Mouse (Mus musculus) forebrain, postnatal 0 days (tissue): ENCODE results near the gene Gbgt1. TPM values are rescaled to one million over a fixed set of nuclear protein-coding genes. Genes with fewer than 3 reads are reported as not detected.

Experiments used
- ATAC-seq: fragments of 200-750 bp; cut with Nextera tagmentation; 2 replicates; pipeline ENCODE4 v1.8.0; 2017; ENCODE audit warnings: mild to moderate bottlenecking, moderate library complexity
- DNase-seq: peaks from one replicate; pipeline ENCODE4 v3.0.0-alpha.2; 2015
- H3K27ac ChIP-seq: fragments of 300-500 bp; sonication (generic); 2 replicates; pipeline ENCODE4 v1.5.1; 2014; ENCODE audit warnings: low read depth, mild to moderate bottlenecking, antibody characterized with exemption, low read length, moderate library complexity, mixed read lengths
- H3K27me3 ChIP-seq: fragments of 300-500 bp; sonication (generic); 2 replicates; pipeline ENCODE4 v1.6.1; 2014; ENCODE audit warnings: mild to moderate bottlenecking, low read length, mixed read lengths; ENCODE audit not compliant: insufficient read depth
- H3K36me3 ChIP-seq: fragments of 300-500 bp; sonication (generic); 2 replicates; pipeline ENCODE4 v1.6.1; 2014; ENCODE audit warnings: mild to moderate bottlenecking, moderate library complexity; ENCODE audit not compliant: insufficient read depth
- H3K4me1 ChIP-seq: fragments of 300-500 bp; sonication (generic); 2 replicates; pipeline ENCODE4 v1.6.1; 2014; ENCODE audit warnings: antibody characterized with exemption; ENCODE audit not compliant: insufficient read depth
- H3K4me2 ChIP-seq: fragments of 300-500 bp; sonication (generic); 2 replicates; pipeline ENCODE4 v1.6.1; 2014; ENCODE audit warnings: low read depth, mild to moderate bottlenecking, moderate library complexity
- H3K4me3 ChIP-seq: fragments of 300-500 bp; sonication (generic); 2 replicates; pipeline ENCODE4 v1.5.1; 2014; ENCODE audit warnings: low read depth, low read length, mixed read lengths
- H3K9ac ChIP-seq: fragments of 300-500 bp; sonication (generic); 2 replicates; pipeline ENCODE4 v1.6.1; 2014; ENCODE audit warnings: mild to moderate bottlenecking
- H3K9me3 ChIP-seq: fragments of 300-500 bp; sonication (generic); 2 replicates; pipeline ENCODE4 v1.6.1; 2016; ENCODE audit warnings: low read length
- CTCF ChIP-seq: sonication (generic); IDR thresholded peaks from 2 replicates; pipeline ENCODE4 v1.5.1; 2016; ENCODE audit warnings: antibody characterized with exemption, control low read depth, low read depth
- WGBS: fragments of 180-500 bp; shearing (Covaris S2); extraction: QIAGEN DNeasy Blood & Tissue Kit; methylation state at CpG from one replicate; pipeline ENCODE4 v1.1.7; 2014; 5-methylcytosine and 5-hydroxymethylcytosine counted together
- polyA plus RNA-seq: library from polyadenylated mRNA; unstranded; fragments of >200 nt; fragmentation: Nextera tagmentation; extraction: Ambion mirVana; gene quantifications from 2 replicates; pipeline ENCODE4 v1.2.1, GENCODE M21; 2015
- total RNA-seq: library from RNA; depleted of rRNA; stranded (reverse); fragments of >200 nt; gene quantifications from 2 replicates; pipeline ENCODE4 v1.2.3, GENCODE M21; 2014

Gbgt1 gene
- total and polyA plus RNA-seq, 2 experiments from 2014 or later: 0.54 to 4.9 TPM

DNA sequence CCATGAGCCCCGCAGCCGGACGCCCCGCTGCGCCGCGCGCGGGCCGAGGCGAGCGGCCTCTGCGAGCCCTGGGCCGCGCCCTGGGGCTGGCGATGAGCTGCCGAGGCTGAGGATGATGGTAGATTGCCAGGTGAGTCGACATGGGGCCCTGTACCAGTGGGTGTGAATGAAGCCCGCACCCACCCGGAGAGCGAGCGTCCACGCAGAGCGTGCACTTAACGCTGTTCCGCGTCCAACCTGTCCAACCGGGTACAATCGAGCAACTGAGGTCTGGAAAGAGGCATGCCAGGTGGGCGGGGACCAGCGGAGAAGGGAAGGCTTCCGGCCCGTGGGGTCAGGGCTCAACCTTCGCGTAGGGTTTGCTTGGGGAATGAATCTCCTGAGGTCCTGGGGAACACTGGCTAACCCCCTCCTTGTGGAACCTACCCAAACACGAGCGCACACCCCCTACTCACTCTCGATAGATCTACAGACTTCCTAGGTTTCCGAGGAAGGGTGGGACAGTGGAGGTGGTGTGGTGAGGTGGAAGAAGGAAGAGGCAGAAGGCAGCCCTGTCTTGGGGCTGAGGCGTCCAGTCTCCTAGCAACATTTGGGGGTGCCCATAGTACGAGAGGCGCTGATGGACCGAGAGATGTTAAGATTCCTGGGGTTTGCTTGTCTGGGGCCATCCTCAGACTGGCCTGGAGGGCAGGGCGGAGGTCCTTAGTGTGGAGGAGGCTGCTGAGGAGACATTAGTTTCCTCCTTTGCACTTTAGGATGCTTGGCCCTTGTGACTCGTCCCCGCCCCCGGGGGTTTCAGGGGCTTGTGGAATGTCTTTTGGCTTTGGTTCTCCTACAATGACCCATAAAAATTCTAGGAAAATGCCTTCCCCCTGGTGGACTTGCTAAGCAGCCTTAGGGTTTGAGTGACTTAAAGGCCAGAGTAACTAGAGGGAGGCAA lies 17.0 kb downstream of the Gbgt1 start:
- no peak for TF ChIP-seq CTCF
- Histone ChIP-seq H3K4me1 (peaks cover 35% of the 10 kb centered on the region), H3K27me3 (no peaks in the 10 kb centered on the region; the same call in 1 of the 2 replicates), H3K4me3 (peak overlapping the region; percentile 50), H3K9me3 (no peaks in the 10 kb centered on the region), H3K27ac (peak overlapping the region; percentile 89), H3K4me2 (peak overlapping the region; percentile 66), H3K36me3 (no peaks in the 10 kb centered on the region), H3K9ac (peak overlapping the region; percentile 95)
- DNase-seq (peak; percentile 67), ATAC-seq (peak; percentile 26)
- 5% methylated on average over 47 of the region's 47 CpGs for WGBS

DNA sequence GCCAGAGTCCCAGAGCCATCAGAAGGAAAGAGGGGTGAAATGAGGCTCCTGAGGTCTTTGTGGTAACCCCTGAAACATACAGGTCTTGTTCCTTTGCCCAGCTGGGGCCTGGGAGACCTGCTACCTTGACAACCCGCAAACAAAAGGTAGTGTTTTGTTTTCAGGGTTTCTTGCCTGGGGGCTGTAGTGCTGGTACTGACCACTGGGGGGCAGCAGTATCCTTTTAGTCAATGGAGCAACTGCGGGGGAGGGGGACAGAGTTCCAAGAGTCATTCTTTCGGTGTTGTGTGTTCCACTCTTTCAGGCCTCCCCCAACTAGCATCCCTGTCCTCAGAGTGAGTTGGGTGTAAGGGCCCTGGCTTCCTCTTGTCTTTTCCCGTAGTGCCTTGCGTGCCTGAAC lies 17.8 kb downstream of the Gbgt1 start:
- Histone ChIP-seq H3K4me1 (peaks cover 36% of the 10 kb centered on the region), H3K4me3 (peak overlapping the region; percentile 50), H3K36me3 (no peaks in the 10 kb centered on the region), H3K9ac (peak overlapping the region; percentile 95), H3K9me3 (no peaks in the 10 kb centered on the region), H3K27ac (peak overlapping the region; percentile 89), H3K27me3 (no peaks in the 10 kb centered on the region), H3K4me2 (peak overlapping the region; percentile 66)
- DNase-seq (peak; percentile 89), ATAC-seq (no peak)
- 16% methylated on average over 5 of the region's 5 CpGs for WGBS
- TF ChIP-seq CTCF: peak; percentile 94

DNA sequence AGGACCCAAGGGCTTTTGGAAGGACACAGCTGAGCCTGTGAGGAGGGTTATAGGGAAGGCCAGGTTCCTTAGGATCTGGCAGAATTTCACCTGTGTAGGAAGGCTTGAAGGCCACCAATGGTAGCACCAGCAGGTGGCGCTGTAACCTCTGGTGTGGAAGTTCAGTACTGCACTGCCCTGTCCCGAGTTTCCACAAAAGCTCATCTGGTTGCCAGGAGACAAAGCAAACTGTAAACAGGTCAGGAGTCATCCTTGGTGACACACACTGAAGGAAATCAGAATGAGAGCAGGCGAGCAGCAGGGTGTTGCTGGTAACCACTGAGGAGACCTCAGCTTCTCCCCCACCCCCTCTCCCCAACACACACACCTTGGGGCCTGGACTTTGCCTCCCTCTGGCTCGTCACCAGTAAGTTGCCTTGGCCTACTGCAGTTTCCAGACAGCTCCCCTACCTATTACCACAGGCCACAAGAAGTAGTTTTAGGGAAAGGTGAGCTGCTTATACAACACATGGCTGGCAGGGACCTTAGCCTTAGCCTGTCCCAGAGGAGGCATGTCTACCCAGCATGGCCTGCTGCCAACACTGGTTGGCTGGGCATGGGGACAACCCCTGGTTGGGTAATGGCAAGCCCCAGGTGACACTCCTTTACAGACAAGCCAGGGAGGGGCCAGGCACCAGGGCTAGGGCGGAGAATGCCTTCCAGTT lies 20.7 kb downstream of the Gbgt1 start:
- H3K27ac ChIP-seq: peak overlapping the region; percentile 71
- TF ChIP-seq CTCF: peak; percentile 80
- peak overlapping the region; percentile 32; the same call in 1 of the 2 replicates for H3K4me2 ChIP-seq
- peaks cover 5% of the 10 kb centered on the region; the same call in 1 of the 2 replicates for H3K36me3 ChIP-seq
- no peak overlapping the region for H3K9ac ChIP-seq
- WGBS: 44% methylated on average over 5 of the region's 5 CpGs
- H3K27me3 ChIP-seq: no peaks in the 10 kb centered on the region
- no peak overlapping the region for H3K4me3 ChIP-seq
- H3K4me1 ChIP-seq: peaks cover 44% of the 10 kb centered on the region
- no peaks in the 10 kb centered on the region for H3K9me3 ChIP-seq
- no peak for ATAC-seq
- DNase-seq: peak; percentile 51

DNA sequence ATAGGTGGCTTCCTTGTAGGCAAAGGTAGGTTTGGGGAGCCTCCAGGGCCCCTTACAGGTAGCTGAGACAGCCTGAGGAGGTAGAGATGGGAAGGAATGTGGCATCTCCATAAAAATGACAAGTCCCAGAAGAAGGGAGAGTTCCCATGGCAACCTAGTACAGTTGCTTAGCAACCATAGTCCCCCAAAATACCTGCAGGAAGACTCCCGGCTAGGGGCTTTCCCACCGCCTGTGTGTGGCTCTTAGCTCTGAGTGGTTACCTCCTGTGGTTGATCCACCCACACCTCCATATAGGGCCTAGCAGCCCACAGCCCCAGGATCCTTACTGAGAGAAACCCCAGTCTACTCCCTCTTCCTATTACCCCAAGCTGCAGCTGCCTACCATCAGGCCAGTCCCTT lies 21.5 kb downstream of the Gbgt1 start:
- ATAC-seq (peak; percentile 83), DNase-seq (peak; percentile 82)
- H3K36me3 ChIP-seq: peaks cover 9% of the 10 kb centered on the region; the same call in 1 of the 2 replicates
- no peaks in the 10 kb centered on the region for H3K27me3 ChIP-seq
- peak overlapping the region; percentile 71 for H3K27ac ChIP-seq
- no peak overlapping the region for H3K4me3 ChIP-seq
- 10% methylated on average over 2 of the region's 2 CpGs for WGBS
- H3K4me2 ChIP-seq: peak overlapping the region; percentile 32
- no peaks in the 10 kb centered on the region for H3K9me3 ChIP-seq
- H3K4me1 ChIP-seq: peaks cover 44% of the 10 kb centered on the region
- no peak for TF ChIP-seq CTCF
- no peak overlapping the region for H3K9ac ChIP-seq

DNA sequence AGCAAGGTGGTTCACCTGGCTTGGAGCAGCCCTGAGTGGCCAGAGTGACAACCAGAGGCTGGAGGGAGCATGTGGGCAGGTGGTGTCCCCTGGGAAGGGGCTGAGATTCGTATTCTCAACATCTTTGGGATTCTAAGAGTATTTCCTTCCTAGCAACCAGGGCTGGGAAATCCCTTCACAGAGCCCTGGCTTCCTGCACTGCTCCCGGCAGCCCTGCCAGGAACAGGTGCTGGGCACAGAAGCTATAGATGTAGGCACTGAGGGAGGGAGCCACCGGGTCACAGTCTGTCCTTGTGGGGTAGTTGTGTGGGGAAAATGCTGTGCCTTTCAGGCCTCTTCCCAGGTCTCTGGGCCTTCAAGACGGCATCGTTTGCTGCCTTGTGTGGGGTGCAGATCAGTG lies 23.9 kb downstream of the Gbgt1 start:
- peaks cover 39% of the 10 kb centered on the region for H3K4me1 ChIP-seq
- no peak for DNase-seq
- H3K4me3 ChIP-seq: no peak overlapping the region
- H3K9ac ChIP-seq: 0 out of 2 replicates have a peak overlapping the region, but pooled peaks have one; percentile 6
- no peaks in the 10 kb centered on the region for H3K9me3 ChIP-seq
- no peak overlapping the region; the same call in 1 of the 2 replicates for H3K27ac ChIP-seq
- no peak for TF ChIP-seq CTCF
- no peaks in the 10 kb centered on the region for H3K27me3 ChIP-seq
- no peak for ATAC-seq
- 73% methylated on average over 5 of the region's 5 CpGs for WGBS
- H3K36me3 ChIP-seq: peaks cover 9% of the 10 kb centered on the region; the same call in 1 of the 2 replicates
- H3K4me2 ChIP-seq: no peak overlapping the region

DNA sequence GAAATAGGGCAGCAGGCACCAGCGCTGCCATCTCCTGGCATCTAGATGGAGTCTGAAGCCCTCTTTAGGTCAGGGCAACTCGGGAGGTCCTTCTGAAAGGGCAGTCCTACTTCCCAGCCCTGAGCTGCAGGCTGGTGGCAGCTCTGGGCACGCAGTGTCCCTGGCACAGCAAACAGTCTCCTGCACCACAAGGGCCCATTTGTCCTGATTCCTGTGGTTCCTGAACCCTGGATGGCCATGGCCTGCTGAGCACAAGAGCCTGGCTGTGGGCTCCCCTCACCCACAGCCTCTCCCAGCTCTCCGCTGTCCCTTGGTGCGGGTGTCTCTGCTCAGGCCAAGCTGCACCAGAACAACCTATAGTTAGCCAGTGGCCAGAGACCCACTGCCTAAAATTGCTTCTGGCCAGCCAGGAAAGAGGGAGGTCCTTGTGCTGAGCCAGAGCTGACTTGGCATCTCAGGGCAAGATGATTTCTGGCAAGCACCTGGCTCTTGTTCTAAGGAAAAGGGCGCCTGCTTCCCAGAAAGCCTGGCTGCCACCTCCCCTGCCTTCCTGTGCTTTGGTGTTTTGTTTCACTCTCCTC lies 25.0 kb downstream of the Gbgt1 start:
- H3K4me3 ChIP-seq: no peak overlapping the region
- no peaks in the 10 kb centered on the region for H3K9me3 ChIP-seq
- H3K4me2 ChIP-seq: no peak overlapping the region
- peaks cover 31% of the 10 kb centered on the region for H3K4me1 ChIP-seq
- WGBS: 70% methylated on average over 6 of the region's 6 CpGs
- DNase-seq (no peak), ATAC-seq (peak; percentile 23; the same call in 1 of the 2 replicates)
- H3K9ac ChIP-seq: no peak overlapping the region
- no peak for TF ChIP-seq CTCF
- peaks cover 9% of the 10 kb centered on the region; the same call in 1 of the 2 replicates for H3K36me3 ChIP-seq
- H3K27me3 ChIP-seq: no peaks in the 10 kb centered on the region
- H3K27ac ChIP-seq: peak overlapping the region; percentile 57
